Mouse (Mus musculus) cerebellum, postnatal 10 days (tissue): ENCODE measurements at regions not wholly inside any gene's neighbourhood (a gene's known extent, or its start where the extent isn't known, plus 50 kb on each side); places are given as distances from the start of the nearest gene placed in this dataset.
A peak's percentile ranks its signal among the peaks of the same experiment; 100 is the strongest.

Source experiments
- DNase-seq, 2 experiments: peaks; one replicate each; pipeline ENCODE4 v3.0.0; 2021; ENCODE audit warnings: mixed read lengths in 2 of 2

- DNase-seq: no peak
Measured at GRCm38 (mm10) chr16:78013049-78013819, 288.1 kb upstream of the Cxadr start.

DNA sequence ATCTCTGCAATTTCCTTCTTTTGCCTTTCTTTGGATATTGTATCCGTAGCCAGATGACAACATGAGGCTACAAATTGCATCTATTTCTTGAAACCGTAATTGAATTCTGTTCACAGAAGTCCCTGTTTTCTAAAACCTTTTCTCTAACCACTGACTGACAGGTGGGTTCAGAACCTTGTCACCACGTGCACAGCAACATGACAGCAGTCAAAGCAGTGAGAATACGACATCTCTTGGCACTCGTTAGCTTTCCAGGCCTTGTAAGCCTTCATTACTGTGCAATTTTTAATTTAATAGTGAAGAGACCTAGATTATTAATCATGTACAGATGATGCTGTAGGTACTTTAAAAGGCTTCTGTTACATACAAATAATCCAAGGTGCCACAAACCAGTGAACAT lies 297.3 kb upstream of the Cxadr start:
- no peak for DNase-seq

DNA sequence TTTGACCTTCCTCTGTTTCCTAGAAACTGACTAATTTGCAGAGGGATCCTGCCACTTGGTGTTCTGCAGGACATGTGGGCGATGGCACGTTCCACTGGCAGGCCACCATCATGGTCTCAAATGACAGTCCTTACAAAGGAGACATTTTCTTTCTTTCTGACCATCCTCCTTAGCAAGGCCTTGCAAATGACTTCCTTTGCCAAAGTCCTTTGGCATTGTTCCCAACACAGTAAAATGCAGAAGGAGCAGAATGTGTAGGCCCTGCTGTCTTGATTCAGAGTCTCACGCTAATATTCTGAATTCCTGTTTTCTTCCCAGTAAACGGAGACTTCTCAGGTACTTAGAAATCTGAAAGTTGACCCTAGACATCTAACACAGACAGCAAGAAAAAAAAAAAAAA lies 308.3 kb upstream of the Cxadr start:
- peak; percentile 26 to 34 for DNase-seq

- peak; percentile 1 to 4 for DNase-seq
Measured at GRCm38 (mm10) chr16:77989791-77990325, 311.4 kb upstream of the Cxadr start.

GRCm38 (mm10) chr16:77989139-77989538 lies 312.1 kb upstream of the Cxadr start:
- DNase-seq: peak; percentile 26 to 47

GRCm38 (mm10) chr16:77986884-77987529 lies 314.3 kb upstream of the Cxadr start:
- peak; percentile 4 to 35 for DNase-seq

DNA sequence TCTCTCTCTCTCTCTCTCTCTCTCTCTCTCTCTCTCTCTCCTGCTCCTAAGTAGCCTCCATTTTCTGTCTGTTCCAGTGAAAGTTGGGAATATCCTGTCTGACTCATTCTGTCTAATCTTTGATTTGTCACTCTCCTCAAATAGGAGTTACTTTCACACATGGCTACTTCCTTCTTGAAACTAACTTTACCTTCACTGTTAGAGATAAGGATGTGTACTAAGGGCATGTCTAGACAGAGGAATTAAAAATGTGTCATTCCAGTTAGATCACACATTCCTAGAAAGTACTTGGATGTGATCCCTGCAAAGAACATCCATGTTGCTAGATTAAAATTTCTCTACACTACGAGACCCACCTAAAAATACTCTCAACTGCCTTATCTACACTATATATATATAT lies 346.9 kb upstream of the Gm11146 start:
- no peak for DNase-seq

- DNase-seq: no peak
Measured at GRCm38 (mm10) chr16:77945442-77945841, 343.5 kb upstream of the Gm11146 start.

DNA sequence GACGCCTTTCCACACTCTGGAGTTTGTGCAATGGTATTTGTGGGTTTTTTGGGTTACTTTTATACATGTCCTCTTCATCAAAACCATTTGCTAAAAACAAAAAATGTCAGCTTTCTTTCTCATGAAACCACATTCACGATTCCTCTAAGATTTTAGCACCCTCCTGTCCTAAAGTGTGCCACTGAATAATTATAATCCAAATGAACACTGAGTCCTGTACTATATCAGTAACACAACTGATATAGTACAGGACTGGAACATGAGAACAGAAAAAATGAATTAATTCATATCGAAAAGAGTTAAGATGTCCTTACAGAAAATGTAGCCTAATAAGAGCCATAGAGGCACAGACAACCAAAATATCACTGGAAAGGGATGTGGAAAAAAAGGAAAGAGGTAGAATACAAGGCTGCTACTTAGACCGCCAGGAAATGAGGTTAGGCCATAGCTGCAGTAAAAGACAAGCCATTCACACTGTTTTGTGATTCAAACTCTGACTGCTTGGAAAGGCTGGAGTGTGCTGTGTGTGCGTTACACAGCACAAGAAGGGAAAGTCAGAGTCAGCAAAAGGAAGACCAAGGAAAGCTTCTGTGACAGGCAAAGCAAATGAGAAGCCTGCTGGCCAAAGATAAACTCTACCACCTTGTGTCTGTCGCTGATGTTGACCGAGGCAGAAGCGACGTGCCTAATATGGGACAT lies 329.3 kb upstream of the Gm11146 start:
- DNase-seq: peak in 1 of 2 experiments; percentile 2

GRCm38 (mm10) chr16:77914160-77915070 lies 312.5 kb upstream of the Gm11146 start:
- no peak for DNase-seq

DNA sequence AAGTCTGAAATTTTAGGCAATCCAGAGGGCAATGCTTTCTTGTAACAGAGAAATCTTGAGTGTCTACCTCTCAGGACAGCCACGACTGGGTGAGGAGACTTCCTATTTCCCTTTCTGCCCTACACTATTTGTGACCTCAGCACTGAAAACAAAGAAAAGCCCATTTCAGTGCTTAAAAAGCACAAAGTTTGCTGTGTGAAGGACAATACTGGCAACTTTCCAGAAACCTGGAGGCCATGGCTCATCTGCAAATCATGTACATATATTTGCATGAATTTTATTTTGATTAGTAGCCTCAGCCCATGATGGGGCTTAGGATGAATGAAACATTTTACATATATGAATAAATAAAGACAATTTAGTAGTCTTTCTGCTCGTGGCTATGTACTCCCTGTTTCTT lies 292.4 kb upstream of the Gm11146 start:
- DNase-seq: peak; percentile 35 to 44

DNA sequence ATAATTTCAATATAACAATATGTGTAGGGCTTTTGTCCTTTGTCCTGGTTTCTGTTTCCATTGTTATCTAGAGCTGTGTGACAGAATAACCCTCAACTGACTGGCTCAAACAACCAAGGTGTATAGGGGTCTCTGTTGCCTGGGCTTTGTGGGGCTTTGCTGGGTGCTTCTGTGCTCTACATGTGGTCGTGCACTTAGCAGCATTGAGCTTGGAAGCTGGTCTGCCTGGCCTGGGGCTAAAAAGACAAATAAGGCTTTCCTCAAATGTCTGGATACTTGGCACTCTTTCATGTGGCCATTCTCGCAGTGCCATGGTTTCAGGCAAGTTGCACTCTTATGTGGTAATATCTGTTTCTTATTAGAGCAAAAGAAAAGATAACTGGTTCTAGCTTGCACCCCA lies 291.8 kb upstream of the Gm11146 start:
- DNase-seq: peak; percentile 25 to 45

- no peak for DNase-seq
Measured at GRCm38 (mm10) chr16:77892731-77893130, 290.8 kb upstream of the Gm11146 start.

DNA sequence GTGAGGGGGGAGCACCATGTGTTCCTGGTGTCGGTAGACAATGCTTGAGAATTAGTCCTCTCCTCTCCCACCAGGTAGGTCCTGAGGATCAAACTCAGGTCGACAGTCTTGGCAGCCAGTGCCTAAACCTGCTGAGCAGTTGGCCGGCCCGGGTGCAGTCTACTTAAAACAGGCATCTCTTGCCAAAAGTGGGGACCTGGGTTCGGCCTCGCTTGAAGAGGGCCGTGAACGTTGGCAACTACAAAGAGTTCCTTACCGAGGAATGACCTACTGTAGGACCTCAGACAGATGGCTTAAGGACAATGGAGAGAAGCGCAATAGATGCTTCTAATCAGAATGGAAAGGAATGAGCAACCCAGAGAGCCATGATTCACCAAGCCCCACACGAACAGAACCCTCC lies 287.5 kb upstream of the Gm11146 start:
- DNase-seq: peak; percentile 77 to 91

GRCm38 (mm10) chr16:77885060-77885679 lies 283.3 kb upstream of the Gm11146 start:
- peak; percentile 56 to 57 for DNase-seq

GRCm38 (mm10) chr16:77884495-77884894 lies 282.6 kb upstream of the Gm11146 start:
- peak; percentile 26 to 35 for DNase-seq

DNA sequence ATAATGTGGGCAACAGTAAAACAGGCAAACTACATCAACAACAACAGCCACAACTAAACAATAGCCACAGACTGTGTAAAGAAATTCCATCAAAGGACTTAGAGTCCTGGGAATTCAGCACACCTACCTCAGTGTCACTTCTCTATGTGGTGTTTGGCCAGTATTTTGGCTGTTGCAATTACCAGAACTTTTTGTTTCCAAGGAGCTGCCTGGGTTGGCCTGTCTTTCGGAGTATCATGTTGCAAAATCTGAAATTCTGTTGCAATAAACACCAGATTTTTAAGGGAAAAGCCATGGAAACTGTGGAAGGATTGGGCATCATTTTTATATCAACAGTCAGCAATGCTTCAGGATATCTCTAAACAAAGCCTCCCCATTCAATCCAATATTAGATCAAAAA lies 275.1 kb upstream of the Gm11146 start:
- no peak for DNase-seq

GRCm38 (mm10) chr16:77863246-77863645 lies 261.4 kb upstream of the Gm11146 start:
- peak; percentile 22 to 44 for DNase-seq

DNA sequence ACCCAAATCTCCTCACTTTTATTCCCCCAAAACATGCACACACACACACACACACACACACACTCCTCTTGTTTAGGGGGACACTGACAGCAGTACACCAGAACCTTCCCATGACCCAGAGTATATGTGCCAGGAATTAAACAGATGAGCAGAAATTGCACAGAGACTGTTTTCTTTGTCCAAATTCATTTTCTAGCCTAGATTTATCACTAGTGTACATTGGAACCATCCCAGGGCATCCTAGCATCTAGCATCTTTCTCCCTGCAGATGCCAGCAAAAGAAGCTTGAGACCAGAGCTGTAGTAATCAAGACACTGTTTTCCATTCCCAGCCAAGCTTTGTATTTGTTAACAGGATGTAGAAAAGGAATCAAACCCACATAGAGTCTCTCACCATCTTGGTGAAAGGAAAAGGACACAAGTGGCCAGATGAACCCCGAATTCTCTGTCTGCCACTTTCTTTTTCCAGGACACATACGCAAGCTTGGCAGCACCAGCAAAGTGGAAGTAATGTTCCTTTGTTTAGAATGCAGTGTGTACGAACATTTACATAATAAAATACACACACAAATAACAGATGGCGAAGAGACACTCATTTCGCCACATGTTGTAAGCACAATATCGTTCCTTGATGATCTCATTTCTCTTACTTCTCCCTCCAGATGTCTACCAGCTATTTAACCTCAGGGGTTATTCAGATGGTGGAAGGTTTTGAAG lies 250.3 kb upstream of the Gm11146 start:
- peak; percentile 70 to 75 for DNase-seq

GRCm38 (mm10) chr16:77851206-77852065 lies 249.5 kb upstream of the Gm11146 start:
- peak; percentile 66 to 71 for DNase-seq
